Mouse (Mus musculus): Measurements from ENCODE around the gene Smtnl2. TPM values are rescaled to one million over a fixed set of nuclear protein-coding genes. Genes with fewer than 3 reads are reported as not detected.

Gene Smtnl2
- polyA plus RNA-seq, 1 experiment from 2014 or later, result 8.0 TPM

GRCm38 (mm10) chr11:72361385-72362346 lies 49.8 kb downstream of the Smtnl2 start:
- Histone ChIP-seq H3K4me3 (ENCODE audit: low read depth, low read length) (peak overlapping the region; percentile 40), H3K9me3 (replicated peaks; ENCODE audit: control insufficient read depth, low read length) (no peaks in the 10 kb centered on the region), H3K4me2 (ENCODE audit: low read depth, low read length) (peak overlapping the region; percentile 66), H3K4me1 (ENCODE audit: control insufficient read depth, insufficient read depth, low read length) (no peaks in the 10 kb centered on the region), H3K27me3 (ENCODE audit: control insufficient read depth, insufficient read depth, low read length) (no peaks in the 10 kb centered on the region), H3K36me3 (replicated peaks; ENCODE audit: control insufficient read depth, insufficient read depth, low read depth, low read length) (no peaks in the 10 kb centered on the region), H3K27ac (replicated peaks; ENCODE audit: low read depth, low read length) (no peak overlapping the region), H3K9ac (replicated peaks; ENCODE audit: low read length) (peak overlapping the region; percentile 73)
- WGBS, result 9% methylated on average over 42 of the region's 42 CpGs
- peak; percentile 73 for ATAC-seq (replicated peaks; ENCODE audit: insufficient number of reproducible peaks, low FRiP score, low TSS enrichment, low read depth)
- DNase-seq (ENCODE audit: low spot score), result peak; percentile 98

GRCm38 (mm10) chr11:72354971-72355728 lies 56.4 kb downstream of the Smtnl2 start:
- Histone ChIP-seq H3K36me3 (replicated peaks; ENCODE audit: control insufficient read depth, insufficient read depth, low read depth, low read length) (no peaks in the 10 kb centered on the region), H3K27ac (replicated peaks; ENCODE audit: low read depth, low read length) (no peak overlapping the region), H3K9ac (replicated peaks; ENCODE audit: low read length) (no peak overlapping the region), H3K4me2 (ENCODE audit: low read depth, low read length) (no peak overlapping the region), H3K27me3 (ENCODE audit: control insufficient read depth, insufficient read depth, low read length) (no peaks in the 10 kb centered on the region), H3K9me3 (replicated peaks; ENCODE audit: control insufficient read depth, low read length) (no peaks in the 10 kb centered on the region), H3K4me1 (ENCODE audit: control insufficient read depth, insufficient read depth, low read length) (no peaks in the 10 kb centered on the region), H3K4me3 (ENCODE audit: low read depth, low read length) (no peak overlapping the region)
- ATAC-seq (replicated peaks; ENCODE audit: insufficient number of reproducible peaks, low FRiP score, low TSS enrichment, low read depth), result no peak
- peak; percentile 89 for DNase-seq (ENCODE audit: low spot score)
- WGBS, result 22% methylated on average over 20 of the region's 20 CpGs

GRCm38 (mm10) chr11:72353186-72353585 lies 58.3 kb downstream of the Smtnl2 start:
- no peak overlapping the region for H3K4me3 ChIP-seq (ENCODE audit: low read depth, low read length)
- H3K4me1 ChIP-seq (ENCODE audit: control insufficient read depth, insufficient read depth, low read length), result no peaks in the 10 kb centered on the region
- DNase-seq (ENCODE audit: low spot score) (no peak), ATAC-seq (replicated peaks; ENCODE audit: insufficient number of reproducible peaks, low FRiP score, low TSS enrichment, low read depth) (no peak)
- H3K36me3 ChIP-seq (replicated peaks; ENCODE audit: control insufficient read depth, insufficient read depth, low read depth, low read length), result no peaks in the 10 kb centered on the region
- H3K27me3 ChIP-seq (ENCODE audit: control insufficient read depth, insufficient read depth, low read length), result no peaks in the 10 kb centered on the region
- no peak overlapping the region for H3K9ac ChIP-seq (replicated peaks; ENCODE audit: low read length)
- no peak overlapping the region for H3K27ac ChIP-seq (replicated peaks; ENCODE audit: low read depth, low read length)
- no peak overlapping the region for H3K4me2 ChIP-seq (ENCODE audit: low read depth, low read length)
- H3K9me3 ChIP-seq (replicated peaks; ENCODE audit: control insufficient read depth, low read length), result no peaks in the 10 kb centered on the region
- WGBS, result 80% methylated on average over 3 of the region's 3 CpGs

DNA sequence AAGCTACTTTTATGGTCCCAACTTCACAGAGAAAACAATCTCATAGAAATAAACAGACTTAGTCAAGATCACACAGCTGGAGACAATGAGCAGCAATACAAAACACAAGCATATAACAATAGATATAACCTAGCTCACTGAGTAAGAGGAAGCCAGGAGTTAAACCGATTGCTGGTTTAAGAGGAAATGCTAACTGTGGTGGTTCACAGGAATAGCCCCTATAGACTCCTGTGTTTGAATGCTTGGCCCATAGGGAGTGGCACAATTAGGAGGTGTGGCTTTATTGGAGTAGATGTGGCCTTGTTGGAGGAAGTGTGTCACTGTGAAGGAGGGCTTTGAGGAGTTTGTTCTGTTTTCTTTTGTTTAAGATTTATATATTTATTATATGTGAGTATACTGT lies 59.2 kb downstream of the Smtnl2 start:
- ATAC-seq (replicated peaks; ENCODE audit: insufficient number of reproducible peaks, low FRiP score, low TSS enrichment, low read depth) (no peak), DNase-seq (ENCODE audit: low spot score) (no peak)
- Histone ChIP-seq H3K27ac (replicated peaks; ENCODE audit: low read depth, low read length) (no peak overlapping the region), H3K36me3 (replicated peaks; ENCODE audit: control insufficient read depth, insufficient read depth, low read depth, low read length) (no peaks in the 10 kb centered on the region), H3K27me3 (ENCODE audit: control insufficient read depth, insufficient read depth, low read length) (no peaks in the 10 kb centered on the region), H3K9ac (replicated peaks; ENCODE audit: low read length) (no peak overlapping the region), H3K4me2 (ENCODE audit: low read depth, low read length) (no peak overlapping the region), H3K4me1 (ENCODE audit: control insufficient read depth, insufficient read depth, low read length) (no peaks in the 10 kb centered on the region), H3K9me3 (replicated peaks; ENCODE audit: control insufficient read depth, low read length) (no peaks in the 10 kb centered on the region), H3K4me3 (ENCODE audit: low read depth, low read length) (no peak overlapping the region)
- 84% methylated on average over 1 of the region's 1 CpGs for WGBS

- Histone ChIP-seq H3K4me3 (ENCODE audit: low read depth, low read length) (no peak overlapping the region), H3K9me3 (replicated peaks; ENCODE audit: control insufficient read depth, low read length) (no peaks in the 10 kb centered on the region), H3K4me2 (ENCODE audit: low read depth, low read length) (no peak overlapping the region), H3K4me1 (ENCODE audit: control insufficient read depth, insufficient read depth, low read length) (no peaks in the 10 kb centered on the region), H3K27me3 (ENCODE audit: control insufficient read depth, insufficient read depth, low read length) (no peaks in the 10 kb centered on the region), H3K36me3 (replicated peaks; ENCODE audit: control insufficient read depth, insufficient read depth, low read depth, low read length) (no peaks in the 10 kb centered on the region), H3K27ac (replicated peaks; ENCODE audit: low read depth, low read length) (no peak overlapping the region), H3K9ac (replicated peaks; ENCODE audit: low read length) (no peak overlapping the region)
- 58% methylated on average over 4 of the region's 4 CpGs for whole genome bisulfite sequencing
- no peak for DNase-seq (ENCODE audit: low spot score)
- no peak for ATAC-seq (replicated peaks; ENCODE audit: insufficient number of reproducible peaks, low FRiP score, low TSS enrichment, low read depth)
Measured at GRCm38 (mm10) chr11:72349652-72350051, 61.9 kb downstream of the Smtnl2 start.

DNA sequence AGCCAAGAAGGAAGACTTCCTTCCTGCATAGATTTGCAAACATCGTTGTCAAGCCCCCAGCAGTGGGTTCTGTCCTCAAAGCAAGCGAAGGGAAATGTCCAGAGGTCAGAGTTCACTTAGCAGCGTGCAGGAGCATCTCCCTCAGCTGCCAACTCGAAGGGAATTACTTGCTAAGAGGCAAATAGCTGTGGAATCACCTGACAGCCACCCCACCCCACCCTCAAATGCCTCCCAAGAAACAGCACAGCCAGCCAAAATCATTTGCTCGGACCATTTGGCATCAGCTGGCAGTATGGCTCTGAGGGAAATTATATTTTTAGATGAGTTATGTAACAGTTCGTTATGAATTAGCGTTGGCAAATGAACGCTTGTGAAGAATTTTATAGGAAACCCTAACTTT lies 62.5 kb downstream of the Smtnl2 start:
- DNase-seq (ENCODE audit: low spot score) (no peak), ATAC-seq (replicated peaks; ENCODE audit: insufficient number of reproducible peaks, low FRiP score, low TSS enrichment, low read depth) (no peak)
- H3K27ac ChIP-seq (replicated peaks; ENCODE audit: low read depth, low read length), result no peak overlapping the region
- H3K27me3 ChIP-seq (ENCODE audit: control insufficient read depth, insufficient read depth, low read length), result no peaks in the 10 kb centered on the region
- H3K4me2 ChIP-seq (ENCODE audit: low read depth, low read length), result no peak overlapping the region
- no peak overlapping the region for H3K4me3 ChIP-seq (ENCODE audit: low read depth, low read length)
- H3K9me3 ChIP-seq (replicated peaks; ENCODE audit: control insufficient read depth, low read length), result no peaks in the 10 kb centered on the region
- 48% methylated on average over 8 of the region's 8 CpGs for WGBS
- no peaks in the 10 kb centered on the region for H3K4me1 ChIP-seq (ENCODE audit: control insufficient read depth, insufficient read depth, low read length)
- no peaks in the 10 kb centered on the region for H3K36me3 ChIP-seq (replicated peaks; ENCODE audit: control insufficient read depth, insufficient read depth, low read depth, low read length)
- no peak overlapping the region for H3K9ac ChIP-seq (replicated peaks; ENCODE audit: low read length)

GRCm38 (mm10) chr11:72348563-72348962 lies 63.0 kb downstream of the Smtnl2 start:
- Histone ChIP-seq H3K27ac (replicated peaks; ENCODE audit: low read depth, low read length) (no peak overlapping the region), H3K4me1 (ENCODE audit: control insufficient read depth, insufficient read depth, low read length) (no peaks in the 10 kb centered on the region), H3K9me3 (replicated peaks; ENCODE audit: control insufficient read depth, low read length) (no peaks in the 10 kb centered on the region), H3K4me2 (ENCODE audit: low read depth, low read length) (no peak overlapping the region), H3K4me3 (ENCODE audit: low read depth, low read length) (no peak overlapping the region), H3K9ac (replicated peaks; ENCODE audit: low read length) (no peak overlapping the region), H3K36me3 (replicated peaks; ENCODE audit: control insufficient read depth, insufficient read depth, low read depth, low read length) (no peaks in the 10 kb centered on the region), H3K27me3 (ENCODE audit: control insufficient read depth, insufficient read depth, low read length) (no peaks in the 10 kb centered on the region)
- ATAC-seq (replicated peaks; ENCODE audit: insufficient number of reproducible peaks, low FRiP score, low TSS enrichment, low read depth) (no peak), DNase-seq (ENCODE audit: low spot score) (no peak)
- WGBS, result 66% methylated on average over 10 of the region's 10 CpGs

DNA sequence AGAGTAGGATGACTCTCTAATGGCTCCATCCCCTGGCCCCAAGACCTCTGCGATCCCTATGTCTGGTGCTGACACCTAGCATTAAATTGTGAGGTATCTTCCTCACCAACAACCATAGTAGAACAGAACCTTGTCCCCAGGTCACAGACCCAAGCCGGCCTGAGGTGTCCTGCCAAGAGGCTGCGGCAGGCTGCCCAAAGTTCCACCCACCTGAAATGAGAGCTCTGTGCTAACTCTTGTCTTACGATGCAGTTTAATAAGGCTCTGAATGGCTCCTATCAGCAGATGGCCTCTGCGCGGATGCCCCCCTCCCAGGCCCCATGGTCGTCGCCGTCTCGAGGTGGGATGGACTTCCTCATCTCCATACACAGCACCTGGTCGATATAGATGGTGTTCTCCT lies 67.0 kb downstream of the Smtnl2 start:
- H3K4me1 ChIP-seq (ENCODE audit: control insufficient read depth, insufficient read depth, low read length), result no peaks in the 10 kb centered on the region
- no peak overlapping the region for H3K27ac ChIP-seq (replicated peaks; ENCODE audit: low read depth, low read length)
- no peaks in the 10 kb centered on the region for H3K9me3 ChIP-seq (replicated peaks; ENCODE audit: control insufficient read depth, low read length)
- WGBS, result 85% methylated on average over 11 of the region's 11 CpGs
- no peak overlapping the region for H3K4me3 ChIP-seq (ENCODE audit: low read depth, low read length)
- no peak for DNase-seq (ENCODE audit: low spot score)
- H3K9ac ChIP-seq (replicated peaks; ENCODE audit: low read length), result no peak overlapping the region
- no peaks in the 10 kb centered on the region for H3K27me3 ChIP-seq (ENCODE audit: control insufficient read depth, insufficient read depth, low read length)
- no peak overlapping the region for H3K4me2 ChIP-seq (ENCODE audit: low read depth, low read length)
- ATAC-seq (replicated peaks; ENCODE audit: insufficient number of reproducible peaks, low FRiP score, low TSS enrichment, low read depth), result no peak
- no peaks in the 10 kb centered on the region for H3K36me3 ChIP-seq (replicated peaks; ENCODE audit: control insufficient read depth, insufficient read depth, low read depth, low read length)

Data from embryonic facial prominence, embryonic 11.5 days (tissue).